Mouse (Mus musculus) adrenal gland (tissue): ENCODE measurements around the gene Tspan1.

Experiments
- intact Hi-C: fragments of 180-260 bp; cut with DNase I; formaldehyde crosslinking; loops from one replicate; pipeline ENCODE4 v1.15.1; 2025

Gene Tspan1

GRCm38 (mm10) chr4:116133126-116133525, 34.3 kb downstream of the Tspan1 start:
- intact Hi-C loops = no loop called here

- intact Hi-C loops = no loop called here
These were observed 39.4 kb downstream of the Tspan1 start for GRCm38 (mm10) chr4:116127956-116128355.

DNA sequence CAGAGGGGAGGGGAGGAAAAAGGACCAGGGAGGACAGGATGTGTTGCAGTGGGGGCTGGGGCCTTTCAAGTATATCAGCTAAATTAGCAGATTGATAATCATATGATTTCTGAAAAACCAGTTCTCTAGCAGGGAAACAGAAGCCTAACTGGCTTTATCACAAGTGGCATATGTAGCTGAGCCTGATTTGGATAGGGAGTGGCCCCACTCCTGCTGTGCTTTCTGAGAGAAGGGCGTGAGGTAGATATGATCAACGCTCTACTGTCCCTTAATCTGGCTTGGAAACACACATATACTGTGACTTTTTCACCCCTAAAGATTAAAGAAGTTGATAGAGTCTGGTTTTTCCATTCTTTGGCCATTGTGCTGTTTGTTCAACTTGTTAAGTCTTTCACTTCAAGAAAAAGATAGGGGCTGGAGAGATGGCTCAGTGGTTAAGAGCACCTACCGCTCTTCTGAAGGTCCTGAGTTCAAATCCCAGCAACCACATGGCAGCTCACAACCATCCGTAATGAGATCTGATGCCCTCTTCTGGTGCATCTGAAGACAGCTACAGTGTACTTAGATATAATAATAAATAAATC, 41.5 kb downstream of the Tspan1 start:
- intact Hi-C loops = no loop called here

DNA sequence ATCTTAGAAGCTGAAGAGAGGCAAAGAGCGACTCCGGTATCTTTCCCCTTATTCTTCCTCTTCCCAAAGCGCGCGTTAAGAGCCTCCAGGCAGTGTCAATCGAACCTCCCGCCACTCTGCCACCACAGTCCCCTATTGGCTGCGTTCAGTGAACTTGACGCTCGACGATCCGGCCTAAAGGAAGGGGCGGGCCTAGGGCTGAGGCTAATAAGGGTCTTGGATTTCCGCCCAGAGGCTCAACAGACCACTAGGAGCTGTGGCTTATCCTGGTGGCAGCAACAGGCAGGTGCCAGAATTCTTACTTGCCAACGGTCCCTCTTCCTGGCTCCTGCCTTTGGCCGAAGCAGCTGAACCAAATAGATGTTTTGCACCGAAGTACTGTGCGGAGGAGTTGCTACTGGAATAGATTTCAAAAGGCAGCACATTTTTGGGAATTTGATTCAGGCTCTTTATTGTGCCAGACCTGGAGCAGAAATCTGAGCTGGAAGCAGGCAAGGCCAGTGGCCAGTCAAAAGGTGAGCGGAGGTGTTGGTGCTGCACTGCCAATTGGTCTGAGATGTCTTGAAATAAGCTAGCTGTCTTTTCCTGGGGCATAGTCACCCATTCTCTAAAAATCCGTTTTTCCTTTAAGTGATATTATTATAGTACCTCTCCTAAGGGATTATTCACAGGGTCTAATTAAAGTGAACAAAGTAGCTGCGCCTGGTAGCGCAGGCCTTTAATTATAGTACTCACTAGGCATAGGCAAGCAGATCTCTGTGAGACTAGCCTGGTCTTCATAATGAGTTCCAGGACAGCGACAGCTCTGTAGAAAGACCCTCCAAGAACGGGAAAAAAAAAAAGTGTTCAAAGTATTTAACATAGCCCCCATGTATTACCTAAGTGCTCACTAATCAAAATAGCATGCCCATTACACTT, 43.5 kb downstream of the Tspan1 start, which contains the start of the genes Rad54l and Pomgnt1:
Rad54l (minus strand) TSS at position 89 of the 918 bp plus-strand sequence.
Pomgnt1 (plus strand) TSS at position 239 of the 918 bp plus-strand sequence.
- intact Hi-C loops = no loop called here

GRCm38 (mm10) chr4:116122762-116123161, 44.6 kb downstream of the Tspan1 start:
- intact Hi-C loops = no loop called here
